Mouse (Mus musculus): Measurements from ENCODE around the gene Rnf144a.
A peak's percentile ranks its signal among the peaks of the same experiment; 100 is the strongest.
"Not testable (repeated sequence)": the region's sequence is repeated elsewhere in the genome, so short reads cannot be mapped to it uniquely, and the experiment has no call there.

Rnf144a gene

GRCm38 (mm10) chr12:26311548-26311947 is 103.5 kb downstream of the Rnf144a start:
- peak; percentile 65 for DNase-seq

- no peak for DNase-seq
Measured at GRCm38 (mm10) chr12:26310247-26310646, 104.8 kb downstream of the Rnf144a start.

DNA sequence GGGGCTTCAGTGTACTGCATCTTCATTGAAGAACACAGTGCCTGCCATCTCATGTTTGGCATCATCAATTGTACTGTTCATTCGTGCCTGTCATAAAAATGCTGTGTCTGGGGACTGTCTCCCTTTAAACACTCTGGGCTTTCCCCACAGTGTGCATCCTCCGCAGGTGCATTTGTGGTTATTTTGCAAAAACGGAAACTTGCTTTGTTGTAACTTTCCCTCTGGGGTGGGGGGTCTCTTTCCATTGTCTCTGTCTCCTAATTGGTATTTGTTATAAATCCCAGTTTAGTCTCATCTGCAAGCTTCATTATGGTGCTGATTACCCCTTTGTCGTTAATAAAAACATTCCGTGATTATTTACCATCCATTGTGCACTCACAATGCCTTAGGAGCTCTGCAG is 112.2 kb downstream of the Rnf144a start:
- DNase-seq, result no peak

- DNase-seq, result no peak
Measured at GRCm38 (mm10) chr12:26299515-26300090, 115.5 kb downstream of the Rnf144a start.

DNA sequence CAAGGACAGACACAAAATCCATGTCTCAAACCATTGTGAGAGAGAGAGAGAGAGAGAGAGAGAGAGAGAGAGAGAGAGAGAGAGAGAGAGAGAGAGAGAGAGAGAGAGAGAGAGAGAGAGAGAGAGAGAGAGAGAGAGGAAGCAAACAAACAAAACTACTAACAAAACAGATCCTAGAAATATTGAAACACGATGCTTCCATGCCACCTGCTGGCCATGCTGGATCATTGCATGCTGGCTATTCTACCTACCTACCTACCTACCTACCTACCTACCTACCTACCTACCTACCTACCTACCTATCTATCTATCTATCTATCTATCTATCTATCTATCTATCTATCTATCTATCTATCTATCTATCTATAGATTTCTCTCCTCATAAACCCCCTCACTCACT is 119.1 kb downstream of the Rnf144a start:
- not testable (repeated sequence) for DNase-seq

- DNase-seq, result no peak
Measured at GRCm38 (mm10) chr12:26289200-26289599, 125.9 kb downstream of the Rnf144a start.

GRCm38 (mm10) chr12:26288347-26288746 is 126.7 kb downstream of the Rnf144a start:
- no peak for DNase-seq

DNA sequence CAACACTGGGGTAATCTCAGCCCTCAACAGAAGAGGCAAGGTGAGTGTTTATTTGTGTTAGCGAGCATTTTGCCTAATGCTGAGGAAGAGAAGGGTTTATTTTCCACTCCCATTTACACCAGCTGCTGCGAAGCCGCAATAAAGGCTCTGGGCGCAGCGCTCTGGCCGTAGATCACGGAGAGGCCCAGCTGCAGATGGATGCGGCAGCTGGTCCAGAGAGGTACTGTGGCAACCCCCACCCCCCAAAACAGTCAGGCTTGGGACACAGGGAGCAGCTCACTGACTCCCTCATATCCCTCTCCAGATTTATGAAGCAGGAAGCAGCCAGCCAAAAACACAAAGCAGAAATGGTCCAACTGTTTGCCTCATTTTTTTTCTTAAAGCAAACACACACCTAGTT is 129.1 kb downstream of the Rnf144a start:
- no peak for DNase-seq

DNA sequence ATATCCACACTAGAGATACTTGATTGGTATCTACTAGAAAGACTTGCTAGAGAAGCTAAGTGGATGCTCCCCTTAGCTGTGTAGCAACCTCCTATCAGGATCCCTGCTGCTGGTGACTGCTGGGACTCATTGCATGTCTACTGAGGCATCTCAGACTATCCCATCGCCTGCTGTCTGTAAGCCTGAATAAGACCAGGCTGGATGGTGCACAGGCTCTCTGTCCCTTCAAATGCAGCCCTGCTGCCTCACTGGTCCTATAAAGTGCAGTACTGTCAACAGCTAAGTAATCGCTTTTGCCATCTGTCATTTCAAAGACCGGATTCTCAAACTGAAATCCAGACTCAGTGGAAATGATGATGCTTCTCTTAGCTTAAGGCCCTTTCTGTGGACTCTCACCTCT is 129.6 kb downstream of the Rnf144a start:
- no peak for DNase-seq

DNA sequence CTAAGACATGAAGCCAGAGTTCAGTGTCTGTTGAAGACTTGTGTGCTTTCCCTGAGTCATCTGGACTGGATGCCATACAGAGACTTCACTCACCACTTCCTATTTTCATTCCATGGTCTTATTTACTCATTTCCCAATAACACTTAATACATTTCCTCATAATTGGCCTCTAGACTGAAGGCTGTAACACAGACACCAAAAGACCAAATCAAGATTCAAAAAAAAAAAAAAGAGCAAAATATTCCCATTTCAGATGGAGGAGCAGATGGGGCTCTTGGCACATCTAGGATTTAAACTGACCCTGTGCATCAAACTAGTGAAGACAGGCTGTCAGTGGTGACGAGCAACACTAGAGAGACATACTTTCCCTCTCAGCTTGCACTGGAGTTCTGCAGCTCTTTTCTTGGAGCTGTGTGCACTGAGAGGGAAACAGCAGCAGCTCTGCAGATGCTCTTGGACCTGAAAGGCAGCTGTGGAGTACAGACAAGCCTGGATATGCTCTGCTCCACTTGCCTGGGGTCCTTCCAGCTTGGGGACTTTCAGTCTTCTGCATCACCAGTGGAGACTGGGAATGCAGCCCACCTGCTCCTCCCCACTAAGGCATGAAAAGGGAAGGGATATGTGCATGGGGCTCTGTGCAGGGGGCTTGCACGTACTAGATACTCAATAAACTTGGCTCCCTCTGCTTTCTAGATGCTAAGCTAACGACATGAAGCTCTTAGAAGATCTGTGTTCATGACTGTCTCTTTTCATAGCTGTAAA is 134.2 kb downstream of the Rnf144a start:
- DNase-seq, result peak; percentile 40

DNA sequence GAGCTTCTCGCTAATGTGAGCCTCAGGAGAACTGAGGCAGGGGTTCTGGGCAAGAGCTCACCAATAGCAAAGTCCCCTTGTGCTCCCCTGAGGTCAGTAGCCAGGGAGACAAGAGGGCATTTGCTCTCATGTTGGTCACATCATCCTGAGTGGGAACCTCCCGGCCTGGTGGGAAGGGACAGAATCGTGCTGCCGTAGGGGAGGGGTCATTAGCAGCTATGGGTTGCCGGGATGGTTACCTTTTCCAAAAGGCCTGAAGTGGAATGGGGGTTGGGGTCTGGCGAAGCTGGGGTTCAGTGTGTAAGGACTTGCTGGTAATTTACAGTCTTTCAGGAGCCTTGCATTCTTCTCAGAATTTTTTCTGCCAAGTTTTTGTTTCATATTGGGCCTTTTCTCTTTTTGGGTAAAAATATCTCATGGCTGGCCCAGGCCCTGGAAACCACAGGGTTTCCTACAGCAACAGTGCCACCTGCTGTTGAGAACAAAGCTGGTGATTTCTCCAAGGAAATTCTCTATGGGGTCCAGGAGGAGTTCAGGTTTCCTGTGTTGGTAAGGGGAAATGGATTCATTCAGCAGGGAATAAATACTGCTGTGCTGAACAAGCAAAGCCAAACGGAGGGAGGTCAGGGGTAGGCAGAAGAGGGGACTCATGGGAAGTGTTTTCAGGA is 137.9 kb downstream of the Rnf144a start:
- peak; percentile 79 for DNase-seq

- no peak for DNase-seq
Measured at GRCm38 (mm10) chr12:26276556-26276955, 138.5 kb downstream of the Rnf144a start.
